Mouse (Mus musculus) lung, postnatal 0 days (tissue): ENCODE measurements at regions not wholly inside any gene's neighbourhood (a gene's known extent, or its start where the extent isn't known, plus 50 kb on each side); places are given as distances from the start of the nearest gene placed in this dataset.

Experiments used
- CTCF ChIP-seq: IDR thresholded peaks from 2 replicates; pipeline ENCODE4 v1.5.1; 2016; ENCODE audit warnings: antibody characterized with exemption, mild to moderate bottlenecking
- EP300 ChIP-seq: IDR thresholded peaks from 2 replicates; pipeline ENCODE4 v1.6.1; 2016; ENCODE audit warnings: antibody characterized with exemption, mild to moderate bottlenecking, control low read depth

DNA sequence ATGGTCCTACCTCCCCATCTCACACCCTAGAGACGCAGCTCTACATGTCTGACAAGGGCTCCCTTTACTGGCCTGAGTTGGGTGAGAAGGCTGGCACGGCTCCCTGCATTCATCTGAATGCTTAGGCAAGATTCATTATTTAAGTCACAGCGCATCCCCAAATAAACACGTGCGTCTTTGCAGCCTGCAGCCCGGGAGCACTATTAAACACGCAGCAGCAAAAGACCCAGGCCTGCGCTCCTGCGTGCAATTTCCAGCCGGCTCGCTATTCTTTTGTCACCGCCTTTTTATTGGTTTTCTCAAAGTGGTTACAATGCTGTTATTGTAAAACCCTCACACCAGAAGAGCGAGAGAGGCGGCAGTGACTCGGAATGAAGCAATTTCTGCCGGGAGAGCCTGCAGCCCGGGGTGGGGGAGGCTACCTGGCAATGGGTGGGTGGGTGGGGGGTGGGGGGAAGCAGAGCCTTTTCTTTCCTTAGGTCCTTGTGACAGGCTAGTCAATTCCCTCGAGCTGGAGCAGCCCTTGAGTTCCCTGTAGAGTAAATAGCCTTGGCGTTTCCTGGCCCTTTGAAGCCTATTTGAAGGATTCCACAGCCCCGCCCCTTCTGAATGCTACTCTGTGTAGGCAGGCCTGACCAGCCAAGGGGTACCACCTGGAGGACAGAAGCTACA is 333.3 kb downstream of the Bcor start:
- no peak for TF ChIP-seq CTCF
- TF ChIP-seq EP300 = no peak
